Mouse (Mus musculus) left cerebral cortex, adult 9 months (tissue): ENCODE measurements around the gene Tgif2.
A peak's percentile ranks its signal among the peaks of the same experiment; 100 is the strongest.
"Not testable (repeated sequence)": the region's sequence is repeated elsewhere in the genome, so short reads cannot be mapped to it uniquely, and the experiment has no call there.

ENCODE experiments used
- DNase-seq, 2 experiments: peaks; one replicate each; pipeline ENCODE4 v3.0.0; 2022; ENCODE audit warnings: low spot score in 2 of 2

Gene Tgif2

DNA sequence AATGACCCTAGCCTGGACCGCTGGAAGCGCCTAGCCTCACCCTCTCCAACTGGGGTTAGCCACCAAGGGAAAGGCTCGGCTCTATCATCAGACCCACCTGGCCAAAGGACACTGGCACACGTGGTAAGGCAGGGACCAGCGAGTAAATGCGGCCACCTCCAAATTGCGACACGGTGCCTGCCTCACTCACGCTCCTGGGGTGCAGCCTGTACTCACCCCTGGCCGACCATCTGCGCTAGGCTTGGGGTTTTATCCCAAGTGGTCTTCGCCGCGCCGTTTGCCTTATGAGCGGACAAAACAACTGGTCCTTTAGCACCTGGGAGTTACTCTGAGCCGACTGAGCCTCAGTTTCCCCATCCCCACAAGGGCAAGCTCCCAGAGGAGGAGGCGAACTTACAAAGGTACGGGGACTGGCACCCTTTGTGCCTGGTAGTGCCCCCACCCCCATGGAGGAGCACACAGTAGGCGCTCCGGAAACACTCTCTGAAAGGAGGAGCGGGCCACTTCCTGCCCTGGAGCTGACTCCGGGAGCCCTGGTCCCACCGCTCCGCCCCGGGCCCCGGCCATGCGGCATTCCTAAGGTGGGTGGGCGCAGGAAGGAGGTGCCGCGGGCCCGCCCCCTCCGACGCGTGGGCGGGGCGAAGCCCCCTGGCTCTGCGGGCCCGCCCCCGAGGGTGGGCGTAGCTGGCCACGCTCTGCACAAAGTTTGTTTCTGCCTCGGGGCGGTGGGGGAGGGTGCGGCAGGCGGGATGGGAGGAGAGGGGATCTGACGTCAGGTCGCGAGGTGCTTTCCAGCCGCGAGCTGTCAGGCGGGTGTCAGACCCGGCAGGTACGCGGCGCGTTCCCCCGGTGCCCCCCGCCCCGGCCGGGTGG lies at the start of gene Tgif2:
Gene Tgif2, plus strand, starts transcription at position 689 of the 873 bp plus-strand sequence.
- no peak for DNase-seq

DNA sequence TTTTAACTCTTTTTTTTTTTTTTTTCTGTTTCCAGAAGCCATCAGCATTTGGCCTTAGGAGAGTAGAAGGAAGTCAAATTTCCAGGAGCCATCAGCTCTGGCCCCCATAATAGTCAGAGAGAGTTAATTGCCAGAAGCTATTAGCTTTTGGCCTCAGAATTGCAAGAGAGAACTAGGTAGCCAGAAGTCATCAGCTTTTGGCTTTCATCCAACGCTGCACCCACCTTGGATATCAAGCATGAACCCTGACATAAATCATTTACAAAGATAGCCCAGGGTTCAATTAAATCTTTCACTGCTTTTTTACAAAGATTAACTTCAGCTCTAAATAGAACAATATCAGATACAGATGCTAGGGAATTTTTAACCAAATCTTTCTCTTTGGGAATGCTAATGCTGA lies 41.3 kb upstream of the Tgif2 start:
- DNase-seq = no peak

DNA sequence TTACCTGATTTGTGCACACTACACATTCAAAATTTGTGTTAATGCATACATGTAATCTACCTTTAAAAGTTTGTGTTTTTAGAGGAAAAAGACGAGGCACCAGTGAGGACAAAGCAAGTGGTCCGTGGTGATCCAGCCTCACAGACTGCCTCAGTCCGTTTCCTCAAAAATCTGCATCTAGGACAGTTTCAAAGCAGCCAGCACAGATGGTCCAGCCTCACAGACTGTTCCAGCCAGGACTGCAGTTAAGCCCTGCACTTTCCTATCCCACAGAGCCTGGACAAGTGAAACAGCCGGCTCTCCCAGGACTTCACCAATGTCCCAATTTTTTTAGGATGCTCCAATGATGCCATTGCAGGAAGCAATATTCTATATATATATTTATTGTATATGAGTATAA lies 38.8 kb upstream of the Tgif2 start:
- no peak for DNase-seq

DNA sequence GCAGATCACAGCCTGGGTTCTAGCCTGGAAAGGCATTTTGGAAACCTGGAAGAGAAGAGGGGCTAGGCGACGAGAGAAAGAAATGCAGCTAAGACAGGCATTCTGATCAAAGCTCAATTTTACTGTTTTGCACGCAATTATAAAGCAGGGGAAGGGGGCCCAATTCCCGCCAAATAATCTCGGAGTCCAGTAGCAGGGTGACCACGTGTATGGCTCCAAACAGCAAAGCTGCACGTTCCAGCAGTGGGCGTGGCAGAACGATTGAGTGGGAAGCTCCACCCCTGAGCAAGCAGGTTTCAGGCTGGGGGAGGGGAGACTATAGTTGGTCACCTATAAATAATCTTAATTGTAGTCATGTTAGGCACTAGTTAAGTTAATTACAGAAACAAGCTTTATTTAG lies 37.7 kb upstream of the Tgif2 start:
- DNase-seq = not testable (repeated sequence)

DNA sequence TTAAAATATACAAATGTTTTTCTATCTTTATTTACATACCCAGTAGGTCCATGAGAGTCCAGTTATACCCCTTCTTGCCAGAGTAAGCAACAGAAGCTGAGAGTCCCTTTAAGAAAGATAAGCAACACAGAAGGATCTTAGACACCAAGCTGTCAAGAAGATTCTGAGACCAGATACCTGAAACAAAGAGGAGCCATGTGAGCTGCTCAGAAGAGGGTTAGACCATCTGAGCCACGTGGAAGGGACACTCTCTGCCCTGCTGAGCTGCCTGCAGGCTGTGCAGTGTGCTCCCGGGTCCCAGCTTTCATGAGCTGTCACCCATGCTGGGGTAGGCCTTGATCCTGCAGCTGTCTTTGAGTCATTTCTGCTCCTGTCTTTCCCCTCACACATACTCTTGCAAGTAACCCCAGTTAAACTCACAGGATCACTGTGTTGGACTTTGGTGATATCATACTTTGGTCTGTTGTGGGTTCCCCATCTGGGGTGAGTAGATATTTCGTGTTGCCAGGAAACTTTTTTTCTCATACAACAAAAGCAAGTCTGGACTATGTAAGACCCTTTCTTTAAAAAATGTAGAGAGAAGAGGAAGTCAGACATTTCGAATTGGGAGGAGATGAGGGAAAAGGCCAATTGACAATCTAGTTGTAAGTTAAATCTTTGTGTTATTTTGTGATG lies 36.0 kb upstream of the Tgif2 start:
- no peak for DNase-seq

DNA sequence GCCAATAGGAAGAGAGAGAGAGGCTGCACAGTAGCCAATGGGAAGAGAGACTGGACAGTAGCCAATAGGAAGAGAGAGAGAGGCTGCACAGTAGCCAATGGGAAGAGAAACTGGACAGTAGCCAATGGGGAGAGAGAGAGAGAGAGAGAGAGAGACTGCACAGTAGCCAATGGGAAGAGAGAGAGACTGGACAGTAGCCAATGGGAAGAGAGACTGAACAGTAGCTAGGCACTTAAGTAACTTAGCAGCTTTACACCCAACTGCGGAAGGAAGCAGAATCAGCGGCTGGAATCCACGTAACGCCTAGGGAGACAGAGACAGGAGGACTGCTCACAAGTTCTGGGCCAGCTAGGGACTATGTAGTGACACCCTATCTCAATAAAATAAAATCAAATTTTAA lies 35.2 kb upstream of the Tgif2 start:
- DNase-seq = no peak

DNA sequence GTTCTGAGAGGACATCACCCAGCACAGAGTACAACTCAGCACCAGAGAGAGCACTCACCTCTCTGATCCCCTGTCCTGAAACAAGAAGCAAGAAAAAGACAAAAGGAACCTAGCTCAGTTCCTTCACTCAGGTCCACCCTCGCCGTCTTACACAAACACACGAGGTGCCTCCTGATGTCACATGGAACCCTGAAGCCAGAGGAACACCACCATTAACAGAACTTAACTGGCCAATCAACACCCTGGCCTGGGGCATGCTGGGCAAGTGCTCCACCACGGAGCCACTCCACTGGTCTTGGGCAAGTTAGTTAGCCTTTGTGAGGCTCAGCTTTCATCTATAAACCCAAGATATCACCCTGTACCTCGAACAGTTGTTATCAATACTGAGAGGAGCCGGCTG lies 32.9 kb upstream of the Tgif2 start:
- DNase-seq = no peak

DNA sequence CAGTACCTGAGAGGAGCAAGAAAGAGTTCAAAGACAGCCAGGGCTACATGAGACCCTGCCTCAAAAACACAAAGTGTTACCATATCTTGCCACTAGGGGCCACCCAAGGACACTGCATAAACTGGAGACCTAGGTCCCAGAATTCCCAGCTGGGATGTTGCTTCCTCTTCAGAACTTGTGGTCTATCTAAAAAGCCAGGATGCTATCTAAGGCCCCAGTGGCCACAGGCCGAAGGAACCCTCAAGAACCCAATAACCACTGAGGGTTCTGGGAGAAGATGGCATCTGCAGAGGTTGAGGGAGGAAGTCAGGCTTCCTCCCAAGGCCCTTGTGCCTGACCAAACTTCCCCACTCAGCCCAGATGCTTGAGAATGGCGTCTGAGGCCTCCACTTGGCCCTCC lies 30.2 kb upstream of the Tgif2 start:
- DNase-seq = peak; percentile 7 to 69

DNA sequence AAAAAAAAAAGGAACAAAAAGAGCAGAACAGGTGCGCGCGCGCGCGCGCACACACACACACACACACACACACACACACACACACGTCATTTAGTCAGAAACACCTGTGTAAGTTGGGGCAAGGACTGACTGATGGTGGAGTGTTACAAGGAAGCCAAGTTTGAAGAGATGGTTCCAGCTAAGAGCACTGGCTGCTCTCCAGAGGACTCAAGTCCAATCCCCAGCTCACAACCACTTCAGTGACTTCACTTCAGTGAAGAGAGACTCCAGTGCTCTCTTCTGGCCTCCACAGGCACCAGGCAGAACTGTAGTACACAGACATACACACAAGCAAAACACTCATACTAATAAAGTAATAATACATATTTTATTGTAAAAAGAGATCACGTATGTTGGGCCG lies 29.1 kb upstream of the Tgif2 start:
- no peak for DNase-seq

DNA sequence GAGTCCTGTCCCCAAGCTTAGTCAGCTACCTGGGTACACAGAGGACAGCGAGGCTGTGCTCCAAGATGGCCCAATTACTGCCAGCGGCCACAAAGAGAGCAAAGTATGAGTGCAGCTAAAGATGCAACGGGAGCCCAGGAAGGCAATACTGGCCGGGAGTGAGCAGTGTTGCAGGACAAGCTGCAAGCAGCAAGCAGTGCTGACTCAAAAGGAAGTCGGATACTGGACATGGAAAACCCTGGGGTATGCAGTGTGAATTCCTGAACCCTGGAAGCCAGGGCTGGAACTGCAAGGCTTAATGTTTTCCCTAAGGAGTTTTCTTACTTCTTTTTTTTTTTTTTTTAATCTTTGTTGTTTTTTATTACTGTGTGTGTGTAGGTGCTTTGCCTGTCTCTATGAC lies 28.3 kb upstream of the Tgif2 start:
- DNase-seq = no peak

DNA sequence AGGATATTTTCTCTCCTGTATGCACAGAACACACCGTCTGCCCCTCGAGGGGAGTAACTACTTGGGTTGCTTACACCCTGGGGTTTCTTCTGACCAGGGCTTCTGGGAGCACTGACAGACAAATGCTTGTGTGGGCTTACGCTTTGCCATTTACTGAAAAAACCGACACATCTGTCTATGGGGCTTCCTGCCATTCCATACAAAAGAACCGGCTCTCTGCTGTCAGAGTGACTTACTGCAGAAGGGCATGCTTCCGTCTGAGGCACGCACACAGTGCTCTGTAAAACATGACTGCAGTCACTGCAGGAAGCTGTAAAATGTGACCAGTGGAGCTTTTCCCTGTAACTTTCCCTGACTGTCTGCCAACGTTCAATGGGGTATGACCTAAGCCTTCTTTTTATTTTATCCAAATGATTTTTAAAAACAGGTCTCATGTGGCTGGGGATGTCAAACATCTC lies 25.4 kb upstream of the Tgif2 start:
- DNase-seq = no peak

DNA sequence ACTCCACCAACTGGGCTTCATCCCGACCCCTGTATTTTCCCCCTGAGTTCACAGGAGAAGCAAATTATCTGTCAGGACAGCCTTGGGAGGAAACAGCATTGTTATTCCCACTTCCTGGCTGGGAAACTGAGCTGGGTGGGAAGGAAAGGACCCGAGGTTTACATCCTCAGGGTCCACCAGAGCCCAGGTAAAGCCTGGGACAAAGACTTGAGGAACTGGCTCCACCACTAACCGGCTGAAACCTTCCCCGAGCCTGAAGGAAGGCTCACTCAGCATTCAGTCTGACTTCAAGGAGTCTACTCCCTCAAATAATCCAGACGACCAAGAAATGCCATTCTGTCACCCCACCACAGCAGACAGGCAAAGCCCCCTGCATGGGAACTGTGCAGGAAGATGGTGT lies 24.9 kb upstream of the Tgif2 start:
- DNase-seq = no peak

DNA sequence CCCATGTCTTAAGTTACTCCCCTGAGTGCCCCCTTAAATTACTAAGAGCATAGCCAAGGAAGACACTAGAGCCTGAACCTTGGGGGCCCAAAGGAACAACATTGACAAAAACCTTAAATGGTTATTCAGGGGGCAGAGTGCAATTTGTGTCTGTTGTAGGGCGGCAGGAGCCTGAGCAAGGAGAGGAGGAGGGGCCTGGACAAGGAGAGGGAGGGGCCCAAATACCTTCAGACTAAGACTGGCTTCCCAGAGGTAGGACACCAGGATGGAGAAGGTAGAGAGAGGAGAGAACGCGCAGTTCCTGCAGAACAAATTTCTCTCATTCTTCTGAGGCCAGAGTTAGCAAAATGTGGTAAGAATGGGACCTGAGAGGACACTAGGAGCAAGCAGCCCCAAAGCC lies 24.4 kb upstream of the Tgif2 start:
- no peak for DNase-seq

DNA sequence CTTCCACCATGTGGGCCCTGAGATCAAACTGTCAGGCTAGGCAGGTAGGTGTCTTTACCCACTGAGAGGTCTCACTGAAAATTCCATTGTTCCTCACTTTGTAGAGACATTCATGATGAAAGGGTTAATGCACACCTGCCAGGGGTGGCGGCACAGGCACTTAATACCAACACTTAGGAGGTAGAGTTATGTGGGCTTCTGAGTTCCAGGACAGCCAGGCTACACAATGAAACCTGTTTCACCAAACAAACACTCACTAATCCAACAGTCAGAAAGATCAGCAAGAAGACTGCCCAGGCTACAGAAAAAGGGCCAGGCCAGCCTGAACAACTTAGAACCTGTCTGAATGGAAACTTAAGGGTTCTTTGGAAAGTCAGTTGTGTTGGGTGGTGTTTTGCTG lies 23.7 kb upstream of the Tgif2 start:
- DNase-seq = no peak

DNA sequence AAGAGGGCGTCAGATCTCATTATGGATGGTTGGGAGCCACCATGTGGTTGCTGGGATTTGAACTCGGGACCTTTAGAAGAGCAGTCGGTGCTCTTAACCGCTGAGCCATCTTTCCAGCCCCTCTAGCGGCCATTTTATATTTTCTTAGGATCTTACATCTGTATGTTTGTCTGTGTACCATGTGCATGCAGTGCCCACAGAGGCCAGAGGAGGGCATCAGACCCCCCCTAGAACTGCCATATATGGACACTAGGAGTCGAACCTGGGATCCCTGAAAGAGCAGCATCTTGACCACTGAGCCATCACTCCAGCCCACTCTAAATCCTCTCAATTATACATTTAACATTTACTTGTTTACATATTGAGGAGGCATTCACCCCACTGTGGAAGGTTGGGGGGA lies 14.7 kb upstream of the Tgif2 start:
- not testable (repeated sequence) for DNase-seq

DNA sequence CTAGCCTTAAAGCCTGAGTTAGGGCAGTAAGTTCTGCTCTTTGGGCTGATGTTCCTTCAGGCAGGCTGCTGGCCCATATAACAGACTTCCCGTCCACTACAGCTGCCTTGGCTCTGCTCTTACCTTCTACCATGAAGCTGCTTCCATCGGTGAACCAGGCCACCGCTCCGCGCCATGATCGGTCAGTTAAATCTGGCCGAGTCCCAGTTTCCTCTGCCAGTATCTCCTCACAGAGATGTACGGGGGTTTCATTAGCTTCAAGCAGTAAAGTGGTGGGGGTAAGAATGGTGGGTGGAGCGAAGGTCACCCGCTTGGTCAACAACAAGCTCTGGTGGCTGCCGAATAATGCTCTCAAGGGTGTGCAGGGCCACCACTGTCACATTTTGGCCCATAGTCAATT lies 5.5 kb upstream of the Tgif2 start:
- no peak for DNase-seq

DNA sequence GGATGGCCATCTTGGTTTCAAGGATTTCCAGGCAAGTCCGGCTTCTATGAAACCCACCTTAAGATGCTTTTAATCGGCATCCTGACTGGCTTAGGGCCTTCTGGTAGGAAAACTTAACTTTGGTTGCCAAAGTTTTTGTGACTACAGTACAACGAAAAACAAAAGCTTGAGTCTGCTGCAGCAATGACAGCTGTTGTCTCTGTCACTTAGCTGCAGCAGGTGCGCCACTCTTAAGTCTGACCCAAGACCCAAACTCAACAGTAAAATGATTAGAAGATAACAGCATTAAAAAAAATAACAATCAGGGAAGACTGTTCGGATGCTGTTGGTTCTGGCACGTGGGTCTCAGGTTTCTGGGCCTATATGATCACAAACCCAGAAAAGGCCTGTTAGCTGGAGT lies 968 bp upstream of the Tgif2 start:
- DNase-seq = no peak

DNA sequence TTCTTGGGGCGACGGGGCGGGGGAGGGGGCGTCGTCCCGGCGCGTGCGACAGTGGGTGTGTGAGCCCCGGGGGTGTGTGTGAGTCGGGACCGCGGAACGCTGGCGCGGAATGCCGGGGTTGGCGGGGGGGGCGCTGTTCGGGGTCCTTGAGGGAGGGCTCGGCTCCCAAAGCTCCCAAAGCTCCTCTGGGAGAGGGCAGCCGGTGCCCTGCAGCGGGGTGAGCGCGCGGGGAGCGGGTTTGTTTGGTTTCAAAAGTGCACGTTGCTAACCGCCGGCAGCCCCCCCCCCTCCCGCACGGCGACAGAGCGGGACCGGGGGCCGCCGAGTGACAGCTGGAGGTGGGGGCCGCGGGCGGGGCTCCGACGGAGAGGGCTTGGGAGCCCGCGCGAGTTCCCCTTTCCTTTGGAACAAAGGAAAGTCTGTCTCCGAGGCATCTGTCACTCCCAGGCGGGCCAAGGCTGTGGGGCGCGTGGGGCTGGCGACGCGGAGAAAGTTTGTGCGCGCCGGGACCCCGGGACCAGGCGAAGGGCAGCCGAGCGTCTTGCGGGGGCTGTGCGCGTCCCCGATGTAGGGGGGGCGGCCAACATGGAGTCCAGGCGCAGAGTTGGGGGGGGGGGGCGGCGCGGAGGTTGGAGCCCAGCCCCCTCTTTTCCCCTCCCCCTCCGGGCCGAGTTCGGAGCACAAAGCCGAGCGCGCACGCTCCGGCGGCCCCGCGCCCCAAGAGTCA lies 657 bp downstream of the Tgif2 start:
- no peak for DNase-seq

DNA sequence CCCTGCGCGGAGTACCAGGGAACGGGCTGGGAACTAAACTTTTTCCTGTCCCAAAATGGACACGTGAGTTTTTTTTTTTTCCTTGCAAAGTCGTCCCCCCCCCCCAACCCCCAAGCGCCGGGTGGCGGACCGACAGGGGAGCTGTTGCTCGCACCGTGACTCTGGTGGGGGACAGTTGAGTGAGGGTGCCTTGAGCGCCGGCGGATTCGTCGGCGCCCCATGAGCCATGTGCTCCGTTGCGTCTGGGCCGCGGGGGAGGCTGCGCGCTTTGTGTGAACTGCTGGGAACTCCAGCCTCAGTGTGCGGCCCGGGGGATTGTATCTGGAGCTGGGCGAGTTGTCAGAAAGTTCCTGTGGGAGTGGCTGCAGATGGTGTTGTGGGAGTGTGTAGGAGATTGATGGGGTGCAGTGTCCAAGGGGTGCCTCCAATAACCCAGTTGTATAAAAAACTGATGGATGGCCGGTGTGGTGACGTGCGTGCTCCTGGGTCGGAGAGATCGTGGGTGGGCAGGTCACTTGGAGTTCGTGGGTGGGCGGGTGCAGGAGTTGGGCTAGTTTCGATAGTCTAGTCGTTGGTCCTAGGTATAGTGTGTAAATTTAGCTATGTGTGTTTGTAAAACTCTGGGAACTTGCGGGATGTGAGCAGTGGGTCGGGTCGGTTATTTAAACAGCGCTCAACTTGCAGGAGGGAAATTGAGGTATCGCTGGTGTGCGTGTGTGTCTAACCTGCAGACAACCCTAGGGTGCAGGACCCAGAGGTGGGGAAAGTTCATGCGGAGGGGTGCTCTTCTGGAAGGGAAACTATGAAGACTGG lies 1.4 kb downstream of the Tgif2 start:
- DNase-seq = peak in 1 of 2 experiments; percentile 49

DNA sequence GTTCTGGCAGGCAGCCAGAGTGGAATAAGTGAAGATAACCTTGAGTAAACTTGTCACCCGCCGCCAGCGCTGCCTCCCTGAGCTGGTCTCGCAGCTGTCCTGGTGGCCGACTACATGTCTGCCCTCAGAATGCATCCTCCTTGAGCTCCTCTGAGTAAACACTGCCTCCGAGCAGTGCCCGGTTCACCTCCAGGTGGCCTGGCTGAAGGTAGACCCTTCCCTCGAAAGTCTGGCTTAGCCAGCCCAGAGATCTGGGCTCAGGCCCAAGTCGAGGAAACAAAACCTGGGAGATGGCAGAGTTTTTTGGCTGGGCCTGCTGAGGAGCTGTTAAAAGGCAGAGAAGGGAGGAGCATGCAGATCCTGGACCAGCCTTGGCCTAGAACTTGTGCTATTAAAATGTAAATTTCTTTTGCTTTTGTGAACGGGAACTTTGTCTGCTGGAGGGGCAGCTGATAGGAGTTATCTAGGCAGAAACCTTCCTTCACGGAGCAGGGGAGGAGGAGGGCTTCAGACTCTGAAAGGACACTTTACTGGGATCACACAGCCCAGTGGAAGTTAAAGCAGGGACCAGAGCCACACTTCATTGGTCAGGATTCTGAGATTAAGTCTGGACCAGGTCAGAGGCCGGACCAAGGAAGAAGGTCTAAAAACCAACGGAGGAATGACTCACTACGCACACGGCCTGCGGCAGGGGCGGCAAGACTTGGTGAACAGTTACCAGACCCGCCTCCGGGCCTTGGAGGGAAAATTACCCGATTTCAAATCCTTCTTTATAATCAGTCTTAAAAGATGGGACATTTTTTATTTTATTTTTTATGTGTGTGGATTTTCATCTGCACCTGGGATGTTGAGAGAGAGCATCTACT lies 2.3 kb downstream of the Tgif2 start:
- DNase-seq = no peak

DNA sequence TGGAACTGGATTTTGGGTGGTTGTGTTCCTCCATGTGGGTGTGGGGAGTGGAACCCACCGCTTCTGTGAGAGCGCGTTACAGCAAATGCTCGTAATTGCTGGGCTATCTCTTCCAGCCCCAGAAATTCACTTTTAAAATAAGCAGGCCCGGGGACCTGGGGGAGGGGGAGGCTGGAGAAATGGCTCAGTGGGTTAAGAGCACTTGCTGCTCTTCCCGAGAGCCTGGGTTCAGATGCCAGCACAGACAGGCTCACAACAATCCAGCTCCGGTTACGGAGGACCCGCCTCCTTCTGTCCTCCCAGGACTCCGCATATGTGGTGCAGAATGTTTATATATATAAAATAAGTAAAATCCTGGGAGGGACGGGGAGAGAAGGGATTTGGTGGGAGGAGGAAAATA lies 2.9 kb downstream of the Tgif2 start:
- DNase-seq = no peak
